Mouse (Mus musculus) kidney, embryonic 16.5 days (tissue): Measurements from ENCODE around the gene Sac3d1. TPM values are rescaled to one million over a fixed set of nuclear protein-coding genes. Genes with fewer than 3 reads are reported as not detected.
"Not testable (repeated sequence)": the region's sequence is repeated elsewhere in the genome, so short reads cannot be mapped to it uniquely, and the experiment has no call there.

Source experiments
- ATAC-seq: fragments of 200-750 bp; cut with Nextera tagmentation; 2 replicates; pipeline ENCODE4 v1.8.0; 2017; ENCODE audit warnings: moderate TSS enrichment; ENCODE audit not compliant: low FRiP score, low TSS enrichment
- H3K27ac ChIP-seq: fragments of 300-500 bp; sonication (generic); 2 replicates; pipeline ENCODE4 v1.5.1; 2014; ENCODE audit warnings: low read length
- H3K27me3 ChIP-seq: fragments of 300-500 bp; sonication (generic); 2 replicates; pipeline ENCODE4 v1.6.1; 2014; ENCODE audit warnings: low read length, control low read depth, mixed read lengths; ENCODE audit not compliant: insufficient read depth
- H3K36me3 ChIP-seq: fragments of 300-500 bp; sonication (generic); 2 replicates; pipeline ENCODE4 v1.6.1; 2014; ENCODE audit warnings: low read length, control low read depth, mixed read lengths; ENCODE audit not compliant: insufficient read depth
- H3K4me1 ChIP-seq: fragments of 300-500 bp; sonication (generic); 2 replicates; pipeline ENCODE4 v1.6.1; 2014; ENCODE audit warnings: low read length, control low read depth, mixed read lengths; ENCODE audit not compliant: insufficient read depth
- H3K4me2 ChIP-seq: fragments of 300-500 bp; sonication (generic); replicated peaks from 2 replicates; pipeline ENCODE4 v1.6.1; 2014; ENCODE audit warnings: low read depth, low read length
- H3K4me3 ChIP-seq: fragments of 300-500 bp; sonication (generic); 2 replicates; pipeline ENCODE4 v1.5.1; 2014; ENCODE audit warnings: mild to moderate bottlenecking, low read length
- H3K9ac ChIP-seq: fragments of 300-500 bp; sonication (generic); replicated peaks from 2 replicates; pipeline ENCODE4 v1.6.1; 2014; ENCODE audit warnings: low read length
- H3K9me3 ChIP-seq: fragments of 300-500 bp; sonication (generic); 2 replicates; pipeline ENCODE4 v1.6.1; 2016; ENCODE audit warnings: low read length, control low read depth
- WGBS: fragments of 180-500 bp; shearing (Covaris S2); extraction: QIAGEN DNeasy Blood & Tissue Kit; methylation state at CpG from one replicate; pipeline ENCODE4 v1.1.7; 2014; 5-methylcytosine and 5-hydroxymethylcytosine counted together
- polyA plus RNA-seq: library from polyadenylated mRNA; unstranded; fragments of >200 nt; fragmentation: Nextera tagmentation; extraction: Ambion mirVana; gene quantifications from 2 replicates; pipeline ENCODE4 v1.2.1, GENCODE M21; 2015

Sac3d1 gene
- polyA plus RNA-seq, 1 experiment from 2014 or later: 43.7 TPM

- no peak for ATAC-seq
- H3K27ac ChIP-seq: peak overlapping the region; percentile 95
- peaks cover 9% of the 10 kb centered on the region; the same call in 1 of the 2 replicates for H3K36me3 ChIP-seq
- H3K4me3 ChIP-seq: peak overlapping the region; percentile 70
- no peaks in the 10 kb centered on the region for H3K9me3 ChIP-seq
- peak overlapping the region; percentile 74 for H3K9ac ChIP-seq
- H3K27me3 ChIP-seq: no peaks in the 10 kb centered on the region
- H3K4me2 ChIP-seq: peak overlapping the region; percentile 76
- WGBS: 6% methylated on average over 16 of the region's 16 CpGs
- H3K4me1 ChIP-seq: peaks cover 7% of the 10 kb centered on the region; the same call in 1 of the 2 replicates
Observed at GRCm38 (mm10) chr19:6140374-6140677, 21.9 kb upstream of the Sac3d1 start.

- H3K4me2 ChIP-seq: peak overlapping the region; percentile 76
- H3K4me1 ChIP-seq: peaks cover 7% of the 10 kb centered on the region; the same call in 1 of the 2 replicates
- peak overlapping the region; percentile 74; the same call in 1 of the 2 replicates for H3K9ac ChIP-seq
- H3K27ac ChIP-seq: no peak overlapping the region
- H3K4me3 ChIP-seq: peak overlapping the region; percentile 70
- H3K27me3 ChIP-seq: no peaks in the 10 kb centered on the region
- peaks cover 13% of the 10 kb centered on the region; the same call in 1 of the 2 replicates for H3K36me3 ChIP-seq
- no peaks in the 10 kb centered on the region for H3K9me3 ChIP-seq
- WGBS: 94% methylated on average over 6 of the region's 6 CpGs
- no peak for ATAC-seq
Observed at GRCm38 (mm10) chr19:6139701-6140100, 21.3 kb upstream of the Sac3d1 start.

GRCm38 (mm10) chr19:6136397-6136796, 17.9 kb upstream of the Sac3d1 start:
- H3K4me2 ChIP-seq: no peak overlapping the region
- H3K9me3 ChIP-seq: no peaks in the 10 kb centered on the region
- H3K9ac ChIP-seq: no peak overlapping the region
- no peak overlapping the region for H3K4me3 ChIP-seq
- no peaks in the 10 kb centered on the region for H3K27me3 ChIP-seq
- no peak for ATAC-seq
- no peak overlapping the region for H3K27ac ChIP-seq
- H3K36me3 ChIP-seq: peaks cover 13% of the 10 kb centered on the region; the same call in 1 of the 2 replicates
- H3K4me1 ChIP-seq: peaks cover 7% of the 10 kb centered on the region; the same call in 1 of the 2 replicates
- WGBS: 70% methylated on average over 3 of the region's 3 CpGs

- H3K36me3 ChIP-seq: peaks cover 13% of the 10 kb centered on the region; the same call in 1 of the 2 replicates
- H3K4me3 ChIP-seq, H3K9ac ChIP-seq, ATAC-seq, H3K4me2 ChIP-seq, H3K9me3 ChIP-seq, H3K27ac ChIP-seq, H3K27me3 ChIP-seq, H3K4me1 ChIP-seq: not testable (repeated sequence)
- 52% methylated on average over 1 of the region's 1 CpGs for WGBS
Observed at GRCm38 (mm10) chr19:6133197-6133596, 14.7 kb upstream of the Sac3d1 start.

GRCm38 (mm10) chr19:6132171-6132827, 13.8 kb upstream of the Sac3d1 start:
- ATAC-seq: no peak
- H3K4me3 ChIP-seq: no peak overlapping the region
- no peak overlapping the region for H3K27ac ChIP-seq
- 87% methylated on average over 7 of the region's 7 CpGs for WGBS
- H3K4me1 ChIP-seq: peaks cover 5% of the 10 kb centered on the region; the same call in 1 of the 2 replicates
- peaks cover 8% of the 10 kb centered on the region; the same call in 1 of the 2 replicates for H3K36me3 ChIP-seq
- H3K4me2 ChIP-seq: no peak overlapping the region
- no peaks in the 10 kb centered on the region for H3K27me3 ChIP-seq
- no peak overlapping the region; the same call in 1 of the 2 replicates for H3K9ac ChIP-seq
- no peaks in the 10 kb centered on the region for H3K9me3 ChIP-seq

GRCm38 (mm10) chr19:6130414-6131128, 12.1 kb upstream of the Sac3d1 start:
- not testable (repeated sequence) for H3K4me3 ChIP-seq, H3K36me3 ChIP-seq, H3K27me3 ChIP-seq, H3K4me2 ChIP-seq, H3K9me3 ChIP-seq, H3K27ac ChIP-seq, H3K9ac ChIP-seq, ATAC-seq, H3K4me1 ChIP-seq
- WGBS: 81% methylated on average over 7 of the region's 7 CpGs

GRCm38 (mm10) chr19:6127760-6128341, 9.4 kb upstream of the Sac3d1 start, which contains the start of gene Snx15:
TSS of gene Snx15 (minus strand) at chr19:6128304.
- Histone ChIP-seq H3K9ac (peak within 1 kb of the TSS; percentile 80), H3K4me3 (peak within 1 kb of the TSS; percentile 64), H3K4me2 (peak within 1 kb of the TSS; percentile 64), H3K27me3 (no peaks in the 10 kb centered on the region), H3K27ac (peak within 1 kb of the TSS; percentile 93), H3K36me3 (no peaks in the 10 kb centered on the region), H3K4me1 (peaks cover 5% of the 10 kb centered on the region; the same call in 1 of the 2 replicates), H3K9me3 (no peaks in the 10 kb centered on the region)
- peak; percentile 97 for ATAC-seq
- WGBS: under 1% methylated on average over 32 of the region's 32 CpGs

GRCm38 (mm10) chr19:6126789-6127580, 8.5 kb upstream of the Sac3d1 start:
- Histone ChIP-seq H3K27me3 (no peaks in the 10 kb centered on the region), H3K27ac (peak overlapping the region; percentile 93), H3K9me3 (no peaks in the 10 kb centered on the region), H3K36me3 (no peaks in the 10 kb centered on the region), H3K4me2 (peak overlapping the region; percentile 64), H3K9ac (peak overlapping the region; percentile 80; the same call in 1 of the 2 replicates), H3K4me1 (peaks cover 5% of the 10 kb centered on the region; the same call in 1 of the 2 replicates), H3K4me3 (peak overlapping the region; percentile 64)
- ATAC-seq: no peak
- WGBS: 68% methylated on average over 10 of the region's 10 CpGs

- Histone ChIP-seq H3K4me1 (peaks cover 9% of the 10 kb centered on the region; the same call in 1 of the 2 replicates), H3K27ac (no peak overlapping the region), H3K9me3 (no peaks in the 10 kb centered on the region), H3K27me3 (no peaks in the 10 kb centered on the region), H3K4me3 (no peak overlapping the region), H3K4me2 (no peak overlapping the region), H3K36me3 (no peaks in the 10 kb centered on the region), H3K9ac (no peak overlapping the region)
- no peak for ATAC-seq
- 25% methylated on average over 4 of the region's 4 CpGs for WGBS
Observed at GRCm38 (mm10) chr19:6126289-6126688, 7.8 kb upstream of the Sac3d1 start.
